Mouse (Mus musculus): Measurements from ENCODE around the gene Bmpr2.

Bmpr2 gene

GRCm38 (mm10) chr1:59797865-59798264, 34.7 kb downstream of the Bmpr2 start:
- no peak for DNase-seq (ENCODE audit: low spot score)

GRCm38 (mm10) chr1:59804363-59804762, 41.2 kb downstream of the Bmpr2 start:
- DNase-seq (ENCODE audit: low spot score) = no peak

GRCm38 (mm10) chr1:59809921-59810320, 46.7 kb downstream of the Bmpr2 start:
- DNase-seq (ENCODE audit: low spot score) = no peak

- no peak for DNase-seq (ENCODE audit: low spot score)
Measured at GRCm38 (mm10) chr1:59812782-59813181, 49.6 kb downstream of the Bmpr2 start.

GRCm38 (mm10) chr1:59825421-59825820, 62.2 kb downstream of the Bmpr2 start:
- DNase-seq (ENCODE audit: low spot score) = no peak

GRCm38 (mm10) chr1:59826583-59826982, 63.4 kb downstream of the Bmpr2 start:
- no peak for DNase-seq (ENCODE audit: low spot score)

- DNase-seq (ENCODE audit: low spot score) = no peak
Measured at GRCm38 (mm10) chr1:59829410-59829809, 66.2 kb downstream of the Bmpr2 start.

GRCm38 (mm10) chr1:59830194-59830593, 67.0 kb downstream of the Bmpr2 start:
- DNase-seq (ENCODE audit: low spot score) = no peak

- peak; percentile 52 for DNase-seq (ENCODE audit: low spot score)
Measured at GRCm38 (mm10) chr1:59833723-59834122, 70.5 kb downstream of the Bmpr2 start.

- no peak for DNase-seq (ENCODE audit: low spot score)
Measured at GRCm38 (mm10) chr1:59848327-59848726, 85.1 kb downstream of the Bmpr2 start.

- DNase-seq (ENCODE audit: low spot score) = no peak
Measured at GRCm38 (mm10) chr1:59859046-59859445, 95.8 kb downstream of the Bmpr2 start.

GRCm38 (mm10) chr1:59862144-59862543, 98.9 kb downstream of the Bmpr2 start:
- no peak for DNase-seq (ENCODE audit: low spot score)

GRCm38 (mm10) chr1:59868041-59868440, 104.8 kb downstream of the Bmpr2 start:
- DNase-seq (ENCODE audit: low spot score) = no peak

- no peak for DNase-seq (ENCODE audit: low spot score)
Measured at GRCm38 (mm10) chr1:59874023-59874422, 110.8 kb downstream of the Bmpr2 start.

GRCm38 (mm10) chr1:59878098-59878497, 114.9 kb downstream of the Bmpr2 start:
- no peak for DNase-seq (ENCODE audit: low spot score)

- DNase-seq (ENCODE audit: low spot score) = peak; percentile 92
Measured at GRCm38 (mm10) chr1:59883349-59884134, 120.3 kb downstream of the Bmpr2 start.

GRCm38 (mm10) chr1:59886899-59887298, 123.7 kb downstream of the Bmpr2 start:
- DNase-seq (ENCODE audit: low spot score) = no peak

- no peak for DNase-seq (ENCODE audit: low spot score)
Measured at GRCm38 (mm10) chr1:59888018-59888417, 124.8 kb downstream of the Bmpr2 start.

GRCm38 (mm10) chr1:59891185-59891584, 128.0 kb downstream of the Bmpr2 start:
- DNase-seq (ENCODE audit: low spot score) = no peak

GRCm38 (mm10) chr1:59892777-59893176, 129.6 kb downstream of the Bmpr2 start:
- DNase-seq (ENCODE audit: low spot score) = no peak

GRCm38 (mm10) chr1:59894025-59894424, 130.8 kb downstream of the Bmpr2 start:
- no peak for DNase-seq (ENCODE audit: low spot score)

GRCm38 (mm10) chr1:59895456-59895855, 132.3 kb downstream of the Bmpr2 start:
- no peak for DNase-seq (ENCODE audit: low spot score)

- DNase-seq (ENCODE audit: low spot score) = no peak
Measured at GRCm38 (mm10) chr1:59897147-59897798, 134.1 kb downstream of the Bmpr2 start.

GRCm38 (mm10) chr1:59899679-59900078, 136.5 kb downstream of the Bmpr2 start:
- no peak for DNase-seq (ENCODE audit: low spot score)
